Mouse (Mus musculus) heart, embryonic 15.5 days (tissue): ENCODE data around the gene Tap1. TPM values are rescaled to one million over a fixed set of nuclear protein-coding genes. Genes with fewer than 3 reads are reported as not detected.

Experiments used
- ATAC-seq: fragments of 200-750 bp; cut with Nextera tagmentation; replicated peaks from 2 replicates; pipeline ENCODE4 v1.8.0; 2017; ENCODE audit warnings: low read depth, moderate TSS enrichment; ENCODE audit not compliant: insufficient number of reproducible peaks, insufficient read depth, low FRiP score
- H3K27ac ChIP-seq: fragments of 300-500 bp; sonication (generic); 2 replicates; pipeline ENCODE4 v1.5.1; 2015; ENCODE audit warnings: mild to moderate bottlenecking, inconsistent platforms
- H3K27me3 ChIP-seq: fragments of 300-500 bp; sonication (generic); 2 replicates; pipeline ENCODE4 v1.6.1; 2015; ENCODE audit warnings: inconsistent platforms
- H3K36me3 ChIP-seq: fragments of 300-500 bp; sonication (generic); 2 replicates; pipeline ENCODE4 v1.6.1; 2015; ENCODE audit warnings: mild to moderate bottlenecking, inconsistent platforms
- H3K4me1 ChIP-seq: fragments of 300-500 bp; sonication (generic); replicated peaks from 2 replicates; pipeline ENCODE4 v1.6.1; 2015; ENCODE audit warnings: inconsistent platforms
- H3K4me2 ChIP-seq: fragments of 300-500 bp; sonication (generic); 2 replicates; pipeline ENCODE4 v1.6.1; 2015; ENCODE audit warnings: inconsistent platforms, mild to moderate bottlenecking, moderate library complexity
- H3K4me3 ChIP-seq: fragments of 300-500 bp; sonication (generic); 2 replicates; pipeline ENCODE4 v1.5.1; 2015; ENCODE audit warnings: mild to moderate bottlenecking, inconsistent platforms
- H3K9ac ChIP-seq: fragments of 300-500 bp; sonication (generic); 2 replicates; pipeline ENCODE4 v1.6.1; 2015; ENCODE audit warnings: mild to moderate bottlenecking, inconsistent platforms
- H3K9me3 ChIP-seq: fragments of 300-500 bp; sonication (generic); replicated peaks from 2 replicates; pipeline ENCODE4 v1.6.1; 2016; ENCODE audit warnings: inconsistent platforms
- WGBS: fragments of 180-500 bp; shearing (Covaris S2); methylation state at CpG from one replicate; pipeline ENCODE4 v1.1.7; 2015; ENCODE audit warnings: mixed read lengths; 5-methylcytosine and 5-hydroxymethylcytosine counted together
- polyA plus RNA-seq: library from polyadenylated mRNA; unstranded; fragments of >200 nt; fragmentation: Nextera tagmentation; extraction: Ambion mirVana; gene quantifications from 2 replicates; pipeline ENCODE4 v1.2.1, GENCODE M21; 2015

Tap1 gene
- polyA plus RNA-seq, 1 experiment from 2014 or later, result 2.4 TPM

- no peaks in the 10 kb centered on the region for H3K9me3 ChIP-seq
- no peaks in the 10 kb centered on the region for H3K4me1 ChIP-seq
- H3K9ac ChIP-seq, result no peak overlapping the region
- no peak overlapping the region for H3K27ac ChIP-seq
- H3K4me2 ChIP-seq, result no peak overlapping the region
- ATAC-seq, result no peak
- no peaks in the 10 kb centered on the region for H3K27me3 ChIP-seq
- H3K4me3 ChIP-seq, result no peak overlapping the region
- H3K36me3 ChIP-seq, result no peaks in the 10 kb centered on the region
- WGBS, result 75% methylated on average over 5 of the region's 5 CpGs
Observed at GRCm38 (mm10) chr17:34236691-34237090, 49.3 kb downstream of the Tap1 start.

- H3K4me1 ChIP-seq, result no peaks in the 10 kb centered on the region
- H3K36me3 ChIP-seq, result no peaks in the 10 kb centered on the region
- H3K27me3 ChIP-seq, result no peaks in the 10 kb centered on the region
- H3K4me3 ChIP-seq, result no peak overlapping the region
- no peaks in the 10 kb centered on the region for H3K9me3 ChIP-seq
- H3K9ac ChIP-seq, result no peak overlapping the region
- H3K27ac ChIP-seq, result no peak overlapping the region
- 75% methylated on average over 3 of the region's 3 CpGs for WGBS
- no peak for ATAC-seq
- H3K4me2 ChIP-seq, result no peak overlapping the region
Observed at GRCm38 (mm10) chr17:34237741-34238140, 50.4 kb downstream of the Tap1 start.

GRCm38 (mm10) chr17:34238706-34239105, 51.4 kb downstream of the Tap1 start, which contains the start of gene H2-Ob:
TSS of gene H2-Ob (plus strand) at chr17:34238903.
- Histone ChIP-seq H3K9me3 (no peaks in the 10 kb centered on the region), H3K27me3 (no peaks in the 10 kb centered on the region), H3K4me3 (no peak within 1 kb of the TSS), H3K36me3 (no peaks in the 10 kb centered on the region), H3K4me1 (no peaks in the 10 kb centered on the region), H3K27ac (peak within 1 kb of the TSS; percentile 42; the same call in 1 of the 2 replicates), H3K4me2 (no peak within 1 kb of the TSS; the same call in 1 of the 2 replicates), H3K9ac (no peak within 1 kb of the TSS)
- ATAC-seq, result no peak
- 59% methylated on average over 3 of the region's 3 CpGs for WGBS

- ATAC-seq, result no peak
- no peaks in the 10 kb centered on the region for H3K36me3 ChIP-seq
- H3K4me3 ChIP-seq, result no peak overlapping the region
- H3K9ac ChIP-seq, result no peak overlapping the region
- H3K4me2 ChIP-seq, result no peak overlapping the region; the same call in 1 of the 2 replicates
- H3K27ac ChIP-seq, result peak overlapping the region; percentile 42; the same call in 1 of the 2 replicates
- 46% methylated on average over 10 of the region's 10 CpGs for WGBS
- H3K27me3 ChIP-seq, result no peaks in the 10 kb centered on the region
- no peaks in the 10 kb centered on the region for H3K9me3 ChIP-seq
- no peaks in the 10 kb centered on the region for H3K4me1 ChIP-seq
Observed at GRCm38 (mm10) chr17:34239601-34240041, 52.3 kb downstream of the Tap1 start.

GRCm38 (mm10) chr17:34240366-34240765, 53.0 kb downstream of the Tap1 start:
- Histone ChIP-seq H3K4me1 (no peaks in the 10 kb centered on the region), H3K9ac (no peak overlapping the region), H3K4me3 (no peak overlapping the region), H3K9me3 (no peaks in the 10 kb centered on the region), H3K36me3 (no peaks in the 10 kb centered on the region), H3K27ac (no peak overlapping the region), H3K27me3 (no peaks in the 10 kb centered on the region), H3K4me2 (no peak overlapping the region)
- no peak for ATAC-seq
- 46% methylated on average over 3 of the region's 3 CpGs for WGBS

- H3K27ac ChIP-seq, result no peak overlapping the region
- 74% methylated on average over 6 of the region's 6 CpGs for WGBS
- ATAC-seq, result no peak
- H3K4me3 ChIP-seq, result no peak overlapping the region
- H3K4me2 ChIP-seq, result no peak overlapping the region
- no peaks in the 10 kb centered on the region for H3K9me3 ChIP-seq
- H3K4me1 ChIP-seq, result no peaks in the 10 kb centered on the region
- H3K9ac ChIP-seq, result no peak overlapping the region
- H3K27me3 ChIP-seq, result no peaks in the 10 kb centered on the region
- H3K36me3 ChIP-seq, result no peaks in the 10 kb centered on the region
Observed at GRCm38 (mm10) chr17:34240916-34241315, 53.6 kb downstream of the Tap1 start.

GRCm38 (mm10) chr17:34244656-34245055, 57.3 kb downstream of the Tap1 start:
- no peak for ATAC-seq
- Histone ChIP-seq H3K4me2 (no peak overlapping the region), H3K4me3 (no peak overlapping the region), H3K9ac (no peak overlapping the region), H3K36me3 (no peaks in the 10 kb centered on the region), H3K27ac (no peak overlapping the region), H3K27me3 (no peaks in the 10 kb centered on the region; the same call in 1 of the 2 replicates), H3K4me1 (no peaks in the 10 kb centered on the region), H3K9me3 (no peaks in the 10 kb centered on the region)
- WGBS, result 69% methylated on average over 4 of the region's 4 CpGs

Other genes starting within 250 kb of the Tap1 start
- gene Pfdn6, start 247.2 kb upstream of the Tap1 start, polyA plus RNA-seq, result 112 and 115 TPM in 2 replicates
- gene Wdr46, start 246.9 kb upstream of the Tap1 start, polyA plus RNA-seq, result 16.3 and 24.1 TPM in 2 replicates
- 5.1 and 6.5 TPM in 2 replicates for gene B3galt4, start 236.1 kb upstream of the Tap1 start, polyA plus RNA-seq
- gene Vps52, start 231.7 kb upstream of the Tap1 start, polyA plus RNA-seq, result 35.5 and 44.7 TPM in 2 replicates
- gene Rps18, start 231.6 kb upstream of the Tap1 start, polyA plus RNA-seq, result 847 and 935 TPM in 2 replicates
- gene H2-K1, start 187.2 kb upstream of the Tap1 start, polyA plus RNA-seq, result 37.4 and 80.9 TPM in 2 replicates
- 15.8 and 20.8 TPM in 2 replicates for gene Ring1, start 162.9 kb upstream of the Tap1 start, polyA plus RNA-seq
- 47.4 and 56.2 TPM in 2 replicates for gene H2-Ke6, start 159.5 kb upstream of the Tap1 start, polyA plus RNA-seq
- gene Slc39a7, start 155.9 kb upstream of the Tap1 start, polyA plus RNA-seq, result 97.8 and 133 TPM in 2 replicates
- 26.8 and 38.5 TPM in 2 replicates for gene Rxrb, start 155.7 kb upstream of the Tap1 start, polyA plus RNA-seq
- gene Col11a2, start 148.1 kb upstream of the Tap1 start, polyA plus RNA-seq, result 1.3 and 4.6 TPM in 2 replicates
- 0.29 and 0.94 TPM in 2 replicates for gene H2-Oa, start 95.2 kb upstream of the Tap1 start, polyA plus RNA-seq
- 6.0 and 13.6 TPM in 2 replicates for gene H2-DMa, start 68.0 kb upstream of the Tap1 start, polyA plus RNA-seq
- gene Brd2, start 64.9 kb upstream of the Tap1 start, polyA plus RNA-seq, result 59.0 and 77.7 TPM in 2 replicates
- gene H2-DMb2, start 44.2 kb upstream of the Tap1 start, polyA plus RNA-seq, result 0.69 and 2.5 TPM in 2 replicates
- gene H2-DMb1, start 34.5 kb upstream of the Tap1 start, polyA plus RNA-seq, result 0.34 and 3.2 TPM in 2 replicates
- 3.1 and 22.4 TPM in 2 replicates for gene Psmb9, start 211 bp downstream of the Tap1 start, polyA plus RNA-seq
- gene Psmb8, start 10.2 kb downstream of the Tap1 start, polyA plus RNA-seq, result 6.3 and 50.4 TPM in 2 replicates
- gene Tap2, start 16.0 kb downstream of the Tap1 start, polyA plus RNA-seq, result 5.3 and 13.7 TPM in 2 replicates
- gene H2-Ob, start 51.4 kb downstream of the Tap1 start, polyA plus RNA-seq, result 0.14 and 0.30 TPM in 2 replicates
- gene H2-Ab1, start 70.1 kb downstream of the Tap1 start, polyA plus RNA-seq, result 16.2 and 120 TPM in 2 replicates
- 5.9 and 42.6 TPM in 2 replicates for gene H2-Aa, start 100.3 kb downstream of the Tap1 start, polyA plus RNA-seq
- 5.6 and 28.9 TPM in 2 replicates for gene H2-Eb1, start 118.3 kb downstream of the Tap1 start, polyA plus RNA-seq
- 0.11 TPM in 1 of 2 replicates, not detected in the other for gene H2-Eb2, start 138.1 kb downstream of the Tap1 start, polyA plus RNA-seq
- 0.09 TPM in 1 of 2 replicates, not detected in the other for gene Btnl2, start 167.3 kb downstream of the Tap1 start, polyA plus RNA-seq
- gene Btnl1, start 189.6 kb downstream of the Tap1 start, polyA plus RNA-seq, result not detected in 2 replicates
- 0.20 TPM in 1 of 2 replicates, not detected in the other for gene BC051142, start 211.3 kb downstream of the Tap1 start, polyA plus RNA-seq